In the genomic region with DNA sequence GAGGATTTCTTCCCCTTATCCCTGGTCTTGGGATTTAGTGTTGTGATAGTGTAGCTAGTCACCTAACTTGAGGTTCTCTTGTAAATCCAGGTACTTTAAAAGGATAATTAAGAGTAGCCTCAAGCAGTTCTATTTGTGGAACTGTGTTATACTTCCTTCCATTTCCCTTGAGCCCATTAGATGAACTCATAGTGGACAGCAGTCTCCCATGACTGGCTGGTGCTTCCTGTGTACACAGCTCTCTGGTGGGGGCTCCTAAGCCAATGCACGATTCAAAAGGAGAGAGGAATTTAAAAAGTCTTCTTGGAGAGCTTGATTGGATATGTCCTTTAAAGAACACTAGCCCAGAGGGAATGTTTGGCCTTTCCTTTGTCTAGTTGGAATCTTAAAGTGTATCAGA, we compare ENCODE assay signal across 16 mouse cellular contexts. TPM values are rescaled to one million over a fixed set of nuclear protein-coding genes. Genes with fewer than 3 reads are reported as not detected.
DNase-seq lines count a peak whose midpoint lies in the region; ATAC-seq and TF ChIP-seq lines count a peak whose summit lies in the region.
"Had no signal": no experiment of that assay in that cellular context is flagged by ENCODE, and none has a peak within 500 bp of the region (broad histone marks: within the 10 kb centered on the region; RNA-seq: fewer than 3 reads in every experiment).

No protein-coding gene starts in this region.

- peak overlapping the region; percentile 70 for H3K27ac ChIP-seq in gastrocnemius, adult 2 months
- peak overlapping the region; percentile 4 for H3K27ac ChIP-seq in hindbrain, embryonic 16.5 days (ENCODE audit: low read depth, low read length)
- H3K27ac ChIP-seq in hindbrain, embryonic 14.5 days, result no peak overlapping the region
- peak overlapping the region; percentile 1; the same call in 1 of the 2 replicates for H3K27ac ChIP-seq in neural tube, embryonic 15.5 days (replicated peaks)
- H3K27ac ChIP-seq: embryonic facial prominence, embryonic 13.5 days; liver, embryonic 14.5 days had no signal

- no peak overlapping the region for H3K4me2 ChIP-seq in hindbrain, embryonic 16.5 days (ENCODE audit: low read length)
- H3K4me2 ChIP-seq in hindbrain, embryonic 14.5 days (replicated peaks), result no peak overlapping the region
- no peak overlapping the region for H3K4me2 ChIP-seq in neural tube, embryonic 15.5 days
- H3K4me2 ChIP-seq: embryonic facial prominence, embryonic 13.5 days; midbrain, embryonic 11.5 days had no signal

- H3K27me3 ChIP-seq in hindbrain, embryonic 16.5 days (replicated peaks; ENCODE audit: control insufficient read depth, insufficient read depth, low read length), result no peaks in the 10 kb centered on the region
- no peaks in the 10 kb centered on the region for H3K27me3 ChIP-seq in hindbrain, embryonic 14.5 days (ENCODE audit: control insufficient read depth, insufficient read depth, low read length)
- H3K27me3 ChIP-seq in neural tube, embryonic 15.5 days (replicated peaks), result no peaks in the 10 kb centered on the region
- H3K27me3 ChIP-seq: embryonic facial prominence, embryonic 13.5 days had no signal

- H3K4me1 ChIP-seq in hindbrain, embryonic 16.5 days (ENCODE audit: control insufficient read depth, insufficient read depth, low read depth, low read length), result peaks cover 3% of the 10 kb centered on the region; the same call in 1 of the 2 replicates
- 0 out of 2 replicates have a peak, but pooled peaks cover 4% of the 10 kb centered on the region for H3K4me1 ChIP-seq in hindbrain, embryonic 14.5 days (replicated peaks; ENCODE audit: control insufficient read depth, insufficient read depth, low read length)
- 0 out of 2 replicates have a peak, but pooled peaks cover 2% of the 10 kb centered on the region for H3K4me1 ChIP-seq in neural tube, embryonic 15.5 days
- H3K4me1 ChIP-seq: embryonic facial prominence, embryonic 13.5 days had no signal

- no peak for TF ChIP-seq CTCF in gastrocnemius, adult 2 months (IDR thresholded peaks at IDR 0.05)

- WGBS in hindbrain, embryonic 16.5 days, result 48% methylated on average over 1 of the region's 1 CpGs
- 57% methylated on average over 1 of the region's 1 CpGs for WGBS in hindbrain, embryonic 14.5 days
- 70% methylated on average over 1 of the region's 1 CpGs for WGBS in neural tube, embryonic 15.5 days

- H3K4me3 ChIP-seq in gastrocnemius, adult 2 months, result no peak overlapping the region
- H3K4me3 ChIP-seq in hindbrain, embryonic 16.5 days (ENCODE audit: low read length), result no peak overlapping the region
- no peak overlapping the region for H3K4me3 ChIP-seq in hindbrain, embryonic 14.5 days (replicated peaks; ENCODE audit: low read length)
- no peak overlapping the region for H3K4me3 ChIP-seq in neural tube, embryonic 15.5 days (replicated peaks)
- H3K4me3 ChIP-seq: embryonic facial prominence, embryonic 13.5 days; myocyte had no signal

- H3K9ac ChIP-seq in hindbrain, embryonic 16.5 days (ENCODE audit: low read depth, low read length), result no peak overlapping the region
- H3K9ac ChIP-seq in hindbrain, embryonic 14.5 days, result no peak overlapping the region
- H3K9ac ChIP-seq in neural tube, embryonic 15.5 days (replicated peaks), result no peak overlapping the region
- H3K9ac ChIP-seq: embryonic facial prominence, embryonic 13.5 days; liver, embryonic 14.5 days had no signal

- no peaks in the 10 kb centered on the region for H3K9me3 ChIP-seq in hindbrain, embryonic 16.5 days (ENCODE audit: control insufficient read depth, low read length)
- no peaks in the 10 kb centered on the region for H3K9me3 ChIP-seq in hindbrain, embryonic 14.5 days (ENCODE audit: control insufficient read depth, low read length)
- H3K9me3 ChIP-seq in neural tube, embryonic 15.5 days (replicated peaks), result no peaks in the 10 kb centered on the region
- H3K9me3 ChIP-seq: embryonic facial prominence, embryonic 13.5 days had no signal

- intact Hi-C loops in gastrocnemius, adult 2 months (cut with DNase I), result no loop called here

- no peak for ATAC-seq in hindbrain, embryonic 16.5 days
- no peak for ATAC-seq in hindbrain, embryonic 14.5 days (ENCODE audit: low FRiP score)
- no peak for ATAC-seq in neural tube, embryonic 15.5 days (ENCODE audit: low FRiP score)

- DNase-seq in gastrocnemius, adult 2 months, result no peak
- DNase-seq in gastrocnemius, postnatal 10 days, result no peak
- DNase-seq in hindbrain, embryonic 14.5 days (ENCODE audit: low spot score), result no peak
- no peak for DNase-seq in neural tube, embryonic 10.5 days (ENCODE audit: extremely low spot score, low spot score)
- no peak for DNase-seq in right cerebral cortex, postnatal 10 days (ENCODE audit: low spot score in 2 of 2)
- no peak for DNase-seq in layer of hippocampus, adult 8-10 months (ENCODE audit: low spot score in 2 of 2)
- DNase-seq: cerebellum, adult 18-20 months; kidney, postnatal 10 days; lung, postnatal 36 days; right cerebral cortex, postnatal 14 days had no signal

- H3K36me3 ChIP-seq in hindbrain, embryonic 16.5 days (ENCODE audit: control insufficient read depth, insufficient read depth, low read length), result no peaks in the 10 kb centered on the region
- H3K36me3 ChIP-seq in hindbrain, embryonic 14.5 days (replicated peaks; ENCODE audit: control insufficient read depth, insufficient read depth), result no peaks in the 10 kb centered on the region
- H3K36me3 ChIP-seq in neural tube, embryonic 15.5 days, result no peaks in the 10 kb centered on the region; the same call in 1 of the 2 replicates

RNA-seq across cellular contexts. Expression of gene Ap1g1, which starts 39.6 kb away (rescaled TPM):
- 10 to 100 TPM; 39.9 to 40.0 TPM for total RNA-seq in gastrocnemius, adult 2 months (2021)
- 10 to 100 TPM; 34.8 to 42.5 TPM for total RNA-seq in gastrocnemius, postnatal 10 days (2021)
- 42.7 and 50.3 TPM in 2 replicates for polyA plus RNA-seq in hindbrain, embryonic 16.5 days (2015; fragmentation: Nextera tagmentation; extraction: Ambion mirVana)
- polyA plus RNA-seq in hindbrain, embryonic 14.5 days (2014; fragmentation: Nextera tagmentation; extraction: Ambion mirVana), result 39.1 and 46.5 TPM in 2 replicates
- 44.7 and 45.8 TPM in 2 replicates for polyA plus RNA-seq in neural tube, embryonic 15.5 days (2015; fragmentation: Nextera tagmentation; extraction: Ambion mirVana)
- total RNA-seq in layer of hippocampus, adult 8-10 months (2022), result 100 to 1,000 TPM in 1 of 4 experiments, 10 to 100 TPM in 3; 79.6 to 103 (median 87.9) TPM

RNA-seq across cellular contexts. Expression of gene Phlpp2, which starts 50.4 kb away (rescaled TPM):
- total RNA-seq in gastrocnemius, adult 2 months (2021), result 1 to 10 TPM; 2.4 to 2.9 TPM
- total RNA-seq in gastrocnemius, postnatal 10 days (2021), result 1 to 10 TPM; 3.0 to 5.2 TPM
- polyA plus RNA-seq in hindbrain, embryonic 16.5 days (2015; fragmentation: Nextera tagmentation; extraction: Ambion mirVana), result 4.1 and 4.5 TPM in 2 replicates
- 4.7 and 4.8 TPM in 2 replicates for polyA plus RNA-seq in hindbrain, embryonic 14.5 days (2014; fragmentation: Nextera tagmentation; extraction: Ambion mirVana)
- 3.6 and 4.6 TPM in 2 replicates for polyA plus RNA-seq in neural tube, embryonic 15.5 days (2015; fragmentation: Nextera tagmentation; extraction: Ambion mirVana)
- total RNA-seq in layer of hippocampus, adult 8-10 months (2022), result 10 to 100 TPM; 24.8 to 36.5 (median 31.8) TPM

Comparison
In these comparisons a context has a peak if more than half of its experiments do, and no peak if none do; other contexts are left out.
1. RNA of gene Phlpp2, which starts 50.4 kb away (total RNA-seq): 24.8 to 36.5 TPM in layer of hippocampus, adult 8-10 months; 3.0 to 5.2 TPM in gastrocnemius, postnatal 10 days and 2.4 to 2.9 TPM in gastrocnemius, adult 2 months; every median in the first group is over 4 times any median in the second.